Mouse (Mus musculus): ENCODE results near the gene Nms.

DNA sequence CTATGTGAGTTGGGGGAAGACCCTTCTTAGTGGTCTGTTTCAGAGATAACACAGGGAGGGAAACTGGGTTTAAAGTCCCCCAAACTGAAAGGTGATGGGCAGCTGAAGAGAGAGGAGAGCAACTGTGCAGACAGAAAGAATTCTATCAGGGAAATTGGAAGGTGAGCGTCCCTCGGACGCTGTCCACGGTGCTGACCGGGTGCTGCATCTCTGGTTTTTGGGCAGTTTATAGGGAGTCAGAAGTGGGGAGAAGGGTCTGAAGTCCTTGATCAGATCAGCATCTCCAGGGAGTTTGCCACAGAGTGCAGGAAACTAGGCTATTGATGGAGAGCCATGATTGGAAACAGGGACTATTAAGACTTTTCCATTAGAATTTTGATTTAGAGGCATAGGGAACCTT, 659 bp downstream of the Nms start:
- TF ChIP-seq POLR2A (IDR thresholded peaks at IDR 0.05; ENCODE audit: borderline replicate concordance, extremely low read depth, low read depth, low read length) (no peak), CTCF (IDR thresholded peaks at IDR 0.05; ENCODE audit: insufficient read depth, low read length) (no peak)

Measured in lung, adult 2 months (tissue).